Mouse (Mus musculus) heart, embryonic 11.5 days (tissue): ENCODE results near the gene Sarnp. TPM values are rescaled to one million over a fixed set of nuclear protein-coding genes. Genes with fewer than 3 reads are reported as not detected.

ENCODE experiments used
- ATAC-seq: fragments of 200-750 bp; cut with Nextera tagmentation; replicated peaks from 2 replicates; pipeline ENCODE4 v1.8.0; 2017; ENCODE audit warnings: moderate library complexity; ENCODE audit not compliant: insufficient number of reproducible peaks, low FRiP score, low TSS enrichment
- H3K27ac ChIP-seq: fragments of 300-500 bp; sonication (generic); 2 replicates; pipeline ENCODE4 v1.5.1; 2014; ENCODE audit warnings: mild to moderate bottlenecking, low read depth, low read length
- H3K27me3 ChIP-seq: fragments of 300-500 bp; sonication (generic); 2 replicates; pipeline ENCODE4 v1.6.1; 2014; ENCODE audit warnings: mild to moderate bottlenecking, low read length, mixed read lengths; ENCODE audit not compliant: control insufficient read depth, insufficient read depth
- H3K36me3 ChIP-seq: fragments of 300-500 bp; sonication (generic); 2 replicates; pipeline ENCODE4 v1.6.1; 2014; ENCODE audit warnings: mild to moderate bottlenecking, low read length, moderate library complexity, mixed read lengths; ENCODE audit not compliant: control insufficient read depth, insufficient read depth
- H3K4me1 ChIP-seq: fragments of 300-500 bp; sonication (generic); 2 replicates; pipeline ENCODE4 v1.6.1; 2014; ENCODE audit warnings: low read length; ENCODE audit not compliant: control insufficient read depth, insufficient read depth
- H3K4me2 ChIP-seq: fragments of 300-500 bp; sonication (generic); 2 replicates; pipeline ENCODE4 v1.6.1; 2014; ENCODE audit warnings: mild to moderate bottlenecking, moderate library complexity
- H3K4me3 ChIP-seq: fragments of 300-500 bp; sonication (generic); 2 replicates; pipeline ENCODE4 v1.5.1; 2014; ENCODE audit warnings: low read depth, low read length
- H3K9ac ChIP-seq: fragments of 300-500 bp; sonication (generic); 2 replicates; pipeline ENCODE4 v1.6.1; 2014; ENCODE audit warnings: mild to moderate bottlenecking, low read depth, low read length, moderate library complexity
- H3K9me3 ChIP-seq: fragments of 300-500 bp; sonication (generic); replicated peaks from 2 replicates; pipeline ENCODE4 v1.6.1; 2016; ENCODE audit warnings: low read length; ENCODE audit not compliant: control insufficient read depth
- WGBS: fragments of 180-500 bp; shearing (Covaris S2); extraction: QIAGEN DNeasy Blood & Tissue Kit; methylation state at CpG from one replicate; pipeline ENCODE4 v1.1.7; 2014; ENCODE audit not compliant: insufficient replicate concordance; 5-methylcytosine and 5-hydroxymethylcytosine counted together
- polyA plus RNA-seq: library from polyadenylated mRNA; unstranded; fragments of >200 nt; fragmentation: Nextera tagmentation; extraction: Ambion mirVana; gene quantifications from 2 replicates; pipeline ENCODE4 v1.2.1, GENCODE M21; 2014

The Sarnp gene
- polyA plus RNA-seq, 1 experiment from 2014 or later, result 210 TPM

GRCm38 (mm10) chr10:128919203-128919631 is 102.1 kb downstream of the Sarnp start:
- H3K4me2 ChIP-seq, result no peak overlapping the region
- no peak overlapping the region for H3K27ac ChIP-seq
- no peak overlapping the region for H3K9ac ChIP-seq
- H3K4me3 ChIP-seq, result no peak overlapping the region
- H3K9me3 ChIP-seq, result no peaks in the 10 kb centered on the region
- WGBS, result 18% methylated on average over 6 of the region's 6 CpGs
- no peak for ATAC-seq
- H3K27me3 ChIP-seq, result no peaks in the 10 kb centered on the region
- peaks cover 5% of the 10 kb centered on the region for H3K36me3 ChIP-seq
- peaks cover 13% of the 10 kb centered on the region for H3K4me1 ChIP-seq

GRCm38 (mm10) chr10:128919966-128920365 is 102.8 kb downstream of the Sarnp start:
- peaks cover 3% of the 10 kb centered on the region; the same call in 1 of the 2 replicates for H3K36me3 ChIP-seq
- no peaks in the 10 kb centered on the region for H3K9me3 ChIP-seq
- no peaks in the 10 kb centered on the region for H3K27me3 ChIP-seq
- H3K27ac ChIP-seq, result no peak overlapping the region
- H3K9ac ChIP-seq, result no peak overlapping the region
- 82% methylated on average over 7 of the region's 7 CpGs for WGBS
- no peak overlapping the region for H3K4me2 ChIP-seq
- ATAC-seq, result no peak
- H3K4me3 ChIP-seq, result no peak overlapping the region
- peaks cover 13% of the 10 kb centered on the region for H3K4me1 ChIP-seq

GRCm38 (mm10) chr10:128920736-128921161 is 103.6 kb downstream of the Sarnp start:
- H3K4me2 ChIP-seq, result no peak overlapping the region
- 49% methylated on average over 3 of the region's 3 CpGs for WGBS
- no peak for ATAC-seq
- H3K9me3 ChIP-seq, result no peaks in the 10 kb centered on the region
- no peak overlapping the region for H3K4me3 ChIP-seq
- no peaks in the 10 kb centered on the region for H3K27me3 ChIP-seq
- H3K27ac ChIP-seq, result no peak overlapping the region
- peaks cover 13% of the 10 kb centered on the region for H3K4me1 ChIP-seq
- no peak overlapping the region for H3K9ac ChIP-seq
- H3K36me3 ChIP-seq, result peaks cover 3% of the 10 kb centered on the region; the same call in 1 of the 2 replicates

- H3K4me3 ChIP-seq, result no peak overlapping the region
- WGBS, result 41% methylated on average over 1 of the region's 1 CpGs
- H3K4me2 ChIP-seq, result no peak overlapping the region
- peak overlapping the region; percentile 35; the same call in 1 of the 2 replicates for H3K27ac ChIP-seq
- H3K9me3 ChIP-seq, result no peaks in the 10 kb centered on the region
- peaks cover 13% of the 10 kb centered on the region for H3K4me1 ChIP-seq
- no peak overlapping the region for H3K9ac ChIP-seq
- ATAC-seq, result no peak
- H3K27me3 ChIP-seq, result no peaks in the 10 kb centered on the region
- H3K36me3 ChIP-seq, result peaks cover 3% of the 10 kb centered on the region; the same call in 1 of the 2 replicates
These were observed 104.1 kb downstream of the Sarnp start for GRCm38 (mm10) chr10:128921251-128921650.

GRCm38 (mm10) chr10:128921883-128922821 is 105.0 kb downstream of the Sarnp start:
- Histone ChIP-seq H3K36me3 (peaks cover 3% of the 10 kb centered on the region; the same call in 1 of the 2 replicates), H3K9me3 (no peaks in the 10 kb centered on the region), H3K9ac (peak overlapping the region; percentile 90), H3K4me3 (peak overlapping the region; percentile 90), H3K4me2 (peak overlapping the region; percentile 90), H3K4me1 (peaks cover 13% of the 10 kb centered on the region), H3K27ac (no peak overlapping the region), H3K27me3 (no peaks in the 10 kb centered on the region)
- 69% methylated on average over 16 of the region's 16 CpGs for WGBS
- ATAC-seq, result no peak; the same call in 1 of the 2 replicates

- H3K4me2 ChIP-seq, result peak within 1 kb of the TSS; percentile 90
- 28% methylated on average over 1 of the region's 1 CpGs for WGBS
- peaks cover under 1% of the 10 kb centered on the region; the same call in 1 of the 2 replicates for H3K36me3 ChIP-seq
- peaks cover 13% of the 10 kb centered on the region for H3K4me1 ChIP-seq
- peak within 1 kb of the TSS; percentile 90 for H3K4me3 ChIP-seq
- no peaks in the 10 kb centered on the region for H3K27me3 ChIP-seq
- H3K27ac ChIP-seq, result peak within 1 kb of the TSS; percentile 88
- H3K9me3 ChIP-seq, result no peaks in the 10 kb centered on the region
- H3K9ac ChIP-seq, result peak within 1 kb of the TSS; percentile 90
- no peak for ATAC-seq
These were observed 105.6 kb downstream of the Sarnp start, which contains the start of gene Rdh5 for GRCm38 (mm10) chr10:128922822-128923012. Rdh5 (minus strand) TSS chr10:128922888.

- under 1% methylated on average over 41 of the region's 42 CpGs for WGBS
- Histone ChIP-seq H3K27me3 (no peaks in the 10 kb centered on the region), H3K9me3 (no peaks in the 10 kb centered on the region), H3K9ac (peak overlapping the region; percentile 90), H3K27ac (peak overlapping the region; percentile 88), H3K36me3 (no peaks in the 10 kb centered on the region; the same call in 1 of the 2 replicates), H3K4me2 (peak overlapping the region; percentile 90), H3K4me3 (peak overlapping the region; percentile 90), H3K4me1 (peaks cover 13% of the 10 kb centered on the region)
- peak; percentile 87 for ATAC-seq
These were observed 106.0 kb downstream of the Sarnp start for GRCm38 (mm10) chr10:128923013-128923691.

GRCm38 (mm10) chr10:128923935-128924334 is 106.8 kb downstream of the Sarnp start, which contains the start of gene Bloc1s1:
Bloc1s1 (minus strand) TSS chr10:128924035.
- Histone ChIP-seq H3K27me3 (no peaks in the 10 kb centered on the region), H3K4me1 (peaks cover 13% of the 10 kb centered on the region), H3K4me2 (peak within 1 kb of the TSS; percentile 90), H3K9me3 (no peaks in the 10 kb centered on the region), H3K36me3 (no peaks in the 10 kb centered on the region), H3K4me3 (peak within 1 kb of the TSS; percentile 90), H3K9ac (peak within 1 kb of the TSS; percentile 90), H3K27ac (peak within 1 kb of the TSS; percentile 88)
- WGBS, result 59% methylated on average over 9 of the region's 9 CpGs
- ATAC-seq, result no peak
